Mouse (Mus musculus) v-Abl transformed pro-B cells (cell line): Measurements from ENCODE around the gene Dusp22.

Experiments
- in situ Hi-C, 2 experiments: fragments of 400-800 bp; cut with MboI; formaldehyde crosslinking; loops; one replicate each; pipeline ENCODE4 v1.15.1; 2025; ENCODE audit not compliant: unreplicated experiment in 2 of 2

The Dusp22 gene

GRCm38 (mm10) chr13:30711711-30712110, 51.9 kb downstream of the Dusp22 start:
- in situ Hi-C loops = no loop called here

- in situ Hi-C loops = no loop called here
Observed at GRCm38 (mm10) chr13:30712280-30712679, 52.5 kb downstream of the Dusp22 start.

- in situ Hi-C loops = no loop called here
Observed at GRCm38 (mm10) chr13:30713621-30714020, 53.8 kb downstream of the Dusp22 start.

- in situ Hi-C loops = no loop called here
Observed at GRCm38 (mm10) chr13:30714552-30714951, 54.8 kb downstream of the Dusp22 start.

- in situ Hi-C loops = no loop called here
Observed at GRCm38 (mm10) chr13:30715060-30715459, 55.3 kb downstream of the Dusp22 start.

GRCm38 (mm10) chr13:30715573-30715972, 55.8 kb downstream of the Dusp22 start:
- in situ Hi-C loops = no loop called here

- in situ Hi-C loops = no loop called here
Observed at GRCm38 (mm10) chr13:30716611-30717010, 56.8 kb downstream of the Dusp22 start.

GRCm38 (mm10) chr13:30722601-30723000, 62.8 kb downstream of the Dusp22 start:
- in situ Hi-C loops = no loop called here

GRCm38 (mm10) chr13:30723258-30723657, 63.5 kb downstream of the Dusp22 start:
- in situ Hi-C loops = no loop called here

GRCm38 (mm10) chr13:30723858-30724257, 64.1 kb downstream of the Dusp22 start:
- in situ Hi-C loops = no loop called here

GRCm38 (mm10) chr13:30724691-30725271, 65.0 kb downstream of the Dusp22 start:
- in situ Hi-C loops = no loop called here

- in situ Hi-C loops = no loop called here
Observed at GRCm38 (mm10) chr13:30726879-30727278, 67.1 kb downstream of the Dusp22 start.

- in situ Hi-C loops = no loop called here
Observed at GRCm38 (mm10) chr13:30728155-30728554, 68.4 kb downstream of the Dusp22 start.

- in situ Hi-C loops = no loop called here
Observed at GRCm38 (mm10) chr13:30729245-30729644, 69.4 kb downstream of the Dusp22 start.

- in situ Hi-C loops = no loop called here
Observed at GRCm38 (mm10) chr13:30730104-30730793, 70.5 kb downstream of the Dusp22 start.

GRCm38 (mm10) chr13:30732709-30733445, 73.1 kb downstream of the Dusp22 start:
- in situ Hi-C loops = no loop called here

GRCm38 (mm10) chr13:30736721-30737120, 76.9 kb downstream of the Dusp22 start:
- in situ Hi-C loops = no loop called here

- in situ Hi-C loops = no loop called here
Observed at GRCm38 (mm10) chr13:30737257-30737656, 77.5 kb downstream of the Dusp22 start.

GRCm38 (mm10) chr13:30738310-30738840, 78.6 kb downstream of the Dusp22 start:
- in situ Hi-C loops = no loop called here

GRCm38 (mm10) chr13:30741172-30741571, 81.4 kb downstream of the Dusp22 start:
- in situ Hi-C loops = no loop called here

GRCm38 (mm10) chr13:30742411-30742970, 82.7 kb downstream of the Dusp22 start:
- in situ Hi-C loops = no loop called here
